Mouse (Mus musculus) testis, adult 2 months (tissue): ENCODE measurements around the gene Arvcf.

Experiments
- CTCF ChIP-seq: fragments of 200-500 bp; IDR thresholded peaks from 2 replicates; pipeline ENCODE4 v1.5.1; 2012; ENCODE audit warnings: low read depth, mild to moderate bottlenecking, inconsistent platforms, low read length, moderate library complexity; ENCODE audit not compliant: control insufficient read depth, insufficient read depth, insufficient replicate concordance
- POLR2A ChIP-seq: fragments of 200-500 bp; IDR thresholded peaks from 2 replicates; pipeline ENCODE4 v1.6.1; 2012; ENCODE audit warnings: low read depth, mild to moderate bottlenecking, inconsistent platforms, low read length, moderate library complexity; ENCODE audit not compliant: control insufficient read depth

DNA sequence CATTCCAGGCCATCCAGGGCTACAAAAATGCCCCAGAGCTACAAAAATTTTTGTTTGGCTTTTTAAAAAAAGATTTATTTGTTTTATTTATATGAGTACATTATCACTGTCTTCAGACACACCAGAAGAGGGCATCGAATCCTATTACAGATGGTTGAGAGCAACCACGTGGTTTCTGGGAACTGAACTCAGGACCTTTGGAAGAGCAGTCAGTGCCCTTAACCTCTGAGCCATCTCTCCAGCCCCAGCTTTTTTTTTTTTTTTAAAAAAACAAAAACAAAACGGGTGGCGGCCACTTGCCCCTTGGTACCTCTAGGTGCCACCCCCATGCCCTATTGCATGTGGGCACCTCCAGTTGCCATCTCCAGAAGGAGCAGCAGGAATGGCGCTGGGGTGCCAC lies 69.5 kb downstream of the Arvcf start:
- no peak for TF ChIP-seq POLR2A
- TF ChIP-seq CTCF = no peak
